In genomic region chr13:57431815-57432214, GRCm38 (mm10) we compare ENCODE assay signal across 21 mouse cellular contexts.
DNase-seq lines count a peak whose midpoint lies in the region; ATAC-seq and TF ChIP-seq lines count a peak whose summit lies in the region.
"Had no signal": no experiment of that assay in that cellular context is flagged by ENCODE, and none has a peak within 500 bp of the region (broad histone marks: within the 10 kb centered on the region; RNA-seq: fewer than 3 reads in every experiment).

No protein-coding gene starts in this region.

- H3K4me3 ChIP-seq in layer of hippocampus, adult 2 months: no peak overlapping the region
- H3K4me3 ChIP-seq in midbrain, postnatal 0 days (ENCODE audit: low read depth, low read length): no peak overlapping the region
- H3K4me3 ChIP-seq in midbrain, embryonic 10.5 days: no peak overlapping the region
- H3K4me3 ChIP-seq: embryonic facial prominence, embryonic 13.5 days; forebrain, embryonic 12.5 days; heart, adult 2 months; heart, embryonic 15.5 days had no signal

- no peak for ATAC-seq in midbrain, postnatal 0 days (ENCODE audit: low FRiP score)
- ATAC-seq: forebrain, embryonic 16.5 days had no signal

- H3K4me1 ChIP-seq in midbrain, postnatal 0 days (ENCODE audit: insufficient read depth, low read length): no peaks in the 10 kb centered on the region
- H3K4me1 ChIP-seq in midbrain, embryonic 10.5 days: no peaks in the 10 kb centered on the region
- H3K4me1 ChIP-seq: embryonic facial prominence, embryonic 13.5 days; heart, embryonic 15.5 days had no signal

- WGBS in midbrain, postnatal 0 days: 86% methylated on average over 4 of the region's 4 CpGs
- 94% methylated on average over 4 of the region's 4 CpGs for WGBS in midbrain, embryonic 10.5 days

- no peaks in the 10 kb centered on the region for H3K9me3 ChIP-seq in midbrain, postnatal 0 days (ENCODE audit: low read length)
- H3K9me3 ChIP-seq in midbrain, embryonic 10.5 days (replicated peaks): no peaks in the 10 kb centered on the region; the same call in 1 of the 2 replicates
- H3K9me3 ChIP-seq: forebrain, embryonic 12.5 days; heart, embryonic 15.5 days had no signal

- H3K27me3 ChIP-seq in midbrain, postnatal 0 days (ENCODE audit: insufficient read depth, low read length): no peaks in the 10 kb centered on the region
- no peaks in the 10 kb centered on the region for H3K27me3 ChIP-seq in midbrain, embryonic 10.5 days (ENCODE audit: low read depth, poor library complexity, severe bottlenecking)
- H3K27me3 ChIP-seq: CH12.LX; embryonic facial prominence, embryonic 13.5 days; forebrain, embryonic 12.5 days; heart, embryonic 15.5 days had no signal

- no peak overlapping the region for H3K9ac ChIP-seq in midbrain, postnatal 0 days (replicated peaks; ENCODE audit: low read length, poor library complexity, severe bottlenecking)
- H3K9ac ChIP-seq: embryonic facial prominence, embryonic 13.5 days; forebrain, embryonic 12.5 days; heart, embryonic 15.5 days; hindbrain, embryonic 14.5 days had no signal

- no peak for DNase-seq in layer of hippocampus, adult 2 months (ENCODE audit: low spot score in 2 of 2)
- DNase-seq in layer of hippocampus, postnatal 10 days (ENCODE audit: low spot score in 2 of 2): no peak
- no peak for DNase-seq in midbrain, postnatal 0 days (ENCODE audit: low spot score)
- DNase-seq in midbrain, embryonic 10.5 days (ENCODE audit: low spot score): no peak
- peak; percentile 11 for DNase-seq in ES-CJ7 (ENCODE audit: low read depth, low spot score)
- no peak for DNase-seq in thymus, postnatal 4 days
- DNase-seq: adrenal gland, adult 8-10 months; adrenal gland, postnatal 36 days; cerebellum, adult 11 months; cerebellum, adult 9-11 months; cerebellum, postnatal 36 days; gastrocnemius, postnatal 10 days; heart, adult 2 months; heart, postnatal 14 days had no signal

- no peak overlapping the region for H3K4me2 ChIP-seq in midbrain, postnatal 0 days (ENCODE audit: low read depth, low read length, poor library complexity, severe bottlenecking)
- H3K4me2 ChIP-seq: embryonic facial prominence, embryonic 13.5 days; forebrain, embryonic 12.5 days; heart, embryonic 11.5 days; heart, embryonic 15.5 days; hindbrain, embryonic 14.5 days had no signal

- no peaks in the 10 kb centered on the region for H3K36me3 ChIP-seq in midbrain, postnatal 0 days (ENCODE audit: insufficient read depth, low read length)
- no peaks in the 10 kb centered on the region for H3K36me3 ChIP-seq in midbrain, embryonic 10.5 days
- H3K36me3 ChIP-seq: embryonic facial prominence, embryonic 13.5 days; forebrain, embryonic 12.5 days; heart, embryonic 15.5 days had no signal

- no peak overlapping the region for H3K27ac ChIP-seq in layer of hippocampus, adult 2 months
- no peak overlapping the region for H3K27ac ChIP-seq in midbrain, postnatal 0 days (ENCODE audit: low read depth, low read length)
- no peak overlapping the region for H3K27ac ChIP-seq in midbrain, embryonic 10.5 days (replicated peaks)
- H3K27ac ChIP-seq: embryonic facial prominence, embryonic 13.5 days; forebrain, embryonic 12.5 days; heart, adult 2 months; heart, embryonic 15.5 days; hindbrain, embryonic 14.5 days had no signal

- TF ChIP-seq CTCF in layer of hippocampus, adult 2 months (conservative IDR thresholded peaks at IDR 0.05): peak; percentile 34
- TF ChIP-seq CTCF in midbrain, postnatal 0 days (IDR thresholded peaks at IDR 0.05): peak; percentile 29
